Mouse (Mus musculus): ENCODE results near the gene Fbxo39.

Fbxo39 gene

GRCm38 (mm10) chr11:72363523-72364240 lies 49.4 kb downstream of the Fbxo39 start:
- DNase-seq (ENCODE audit: low spot score) = no peak

GRCm38 (mm10) chr11:72364526-72364925 lies 50.3 kb downstream of the Fbxo39 start:
- no peak for DNase-seq (ENCODE audit: low spot score)

- DNase-seq (ENCODE audit: low spot score) = no peak
Measured at GRCm38 (mm10) chr11:72366126-72366525, 51.9 kb downstream of the Fbxo39 start.

- DNase-seq (ENCODE audit: low spot score) = no peak
Measured at GRCm38 (mm10) chr11:72367934-72368674, 53.9 kb downstream of the Fbxo39 start.
